Mouse (Mus musculus) left cerebral cortex, adult 9 months (tissue): ENCODE results near the gene Cxcl17.
"Not testable (repeated sequence)": the region's sequence is repeated elsewhere in the genome, so short reads cannot be mapped to it uniquely, and the experiment has no call there.

Source experiments
- DNase-seq, 2 experiments: peaks; one replicate each; pipeline ENCODE4 v3.0.0; 2022; ENCODE audit warnings: low spot score in 2 of 2

Cxcl17 gene

GRCm38 (mm10) chr7:25426380-25426779, 13.7 kb upstream of the Cxcl17 start:
- not testable (repeated sequence) for DNase-seq

DNA sequence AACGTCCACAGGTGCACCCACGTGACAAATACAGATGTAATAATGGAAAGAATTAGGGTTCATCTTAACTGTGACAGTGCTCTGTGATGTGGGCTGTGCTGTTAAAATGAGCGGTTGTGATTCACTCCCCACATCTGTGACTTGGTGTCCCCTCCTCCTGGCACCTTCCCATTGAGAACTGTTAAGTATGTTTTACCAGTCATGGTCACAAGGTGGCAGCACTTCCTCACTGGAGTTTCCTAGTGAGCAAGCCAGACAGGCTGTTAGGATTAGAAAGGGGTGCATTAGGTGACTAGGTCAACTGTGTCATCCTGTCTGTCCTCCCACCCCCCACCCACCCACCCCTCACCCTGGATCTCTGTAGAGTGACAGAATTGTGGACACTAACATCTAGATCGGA, 11.7 kb upstream of the Cxcl17 start:
- DNase-seq = peak; percentile 30 to 89

DNA sequence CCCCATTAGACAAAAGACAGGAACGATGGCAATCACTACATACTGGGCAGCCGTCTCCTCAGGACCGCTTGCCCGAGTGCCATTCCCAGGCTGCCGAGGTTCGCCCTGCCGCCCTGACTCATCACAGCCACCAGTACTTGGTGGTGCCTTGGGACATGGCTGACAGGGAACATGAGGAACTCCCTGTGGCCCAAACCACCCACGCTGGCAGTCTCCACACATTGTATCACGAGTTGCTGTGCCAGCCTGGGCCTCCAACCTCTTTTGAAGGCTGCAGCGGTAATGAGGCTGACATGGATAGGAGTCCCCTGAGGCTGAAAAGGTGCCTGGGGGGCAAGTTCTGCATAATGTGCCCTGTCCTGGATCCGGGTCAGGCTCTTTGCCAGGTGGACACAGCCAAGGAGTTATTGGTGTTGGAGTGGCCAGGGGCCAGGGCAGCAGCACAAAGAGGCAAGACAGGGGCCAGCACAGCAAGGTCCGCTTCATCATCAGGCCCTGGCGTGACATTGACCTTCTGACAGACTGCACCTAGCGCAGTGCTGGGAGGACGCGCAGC, 9.7 kb upstream of the Cxcl17 start:
- DNase-seq = no peak

DNA sequence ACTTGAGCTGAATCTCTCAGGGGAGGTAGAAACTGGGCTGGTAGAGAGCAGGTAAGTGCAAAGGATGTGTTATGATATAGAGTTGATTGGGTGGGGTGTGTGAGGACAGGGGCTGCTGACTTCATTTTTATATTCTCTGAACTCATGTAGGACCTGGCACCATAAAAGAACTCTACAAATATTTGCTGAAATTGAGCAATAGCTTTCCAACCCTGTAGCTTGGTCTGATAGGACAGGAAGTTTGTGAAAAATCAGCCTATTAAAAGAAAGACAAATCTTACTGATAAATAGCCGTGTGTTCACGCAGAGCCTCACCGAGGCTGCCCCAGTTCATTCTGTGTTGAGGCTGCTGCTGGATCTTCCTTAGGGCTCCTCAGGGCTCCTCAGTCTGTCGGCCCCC, 7.3 kb upstream of the Cxcl17 start:
- DNase-seq = no peak

DNA sequence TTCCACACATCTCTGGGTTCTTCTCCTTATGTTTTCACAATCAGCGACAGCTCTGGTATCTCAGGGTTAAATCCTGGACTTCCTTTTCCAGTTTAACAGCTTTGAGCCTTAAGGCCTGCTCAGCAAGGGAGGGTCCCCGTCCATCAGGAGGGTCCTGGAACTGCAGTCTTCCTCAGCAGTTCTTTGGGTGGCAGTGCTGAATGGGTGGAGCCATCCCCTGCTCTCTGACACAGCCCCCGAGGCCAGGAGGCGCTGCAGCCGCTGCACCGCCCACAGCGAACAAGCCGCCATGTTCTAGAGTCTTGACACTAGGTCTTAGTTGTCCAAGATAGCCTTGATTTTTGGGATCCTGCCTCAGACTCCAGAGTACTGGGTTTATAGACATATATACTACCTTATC, 6.8 kb upstream of the Cxcl17 start:
- no peak for DNase-seq

- DNase-seq = no peak
Observed at GRCm38 (mm10) chr7:25417597-25417996, 4.9 kb upstream of the Cxcl17 start.

- DNase-seq = no peak
Observed at GRCm38 (mm10) chr7:25411861-25412260, 825 bp downstream of the Cxcl17 start.

- DNase-seq = no peak
Observed at GRCm38 (mm10) chr7:25410969-25411615, 1.6 kb downstream of the Cxcl17 start.

- DNase-seq = no peak
Observed at GRCm38 (mm10) chr7:25409114-25409760, 3.4 kb downstream of the Cxcl17 start.

DNA sequence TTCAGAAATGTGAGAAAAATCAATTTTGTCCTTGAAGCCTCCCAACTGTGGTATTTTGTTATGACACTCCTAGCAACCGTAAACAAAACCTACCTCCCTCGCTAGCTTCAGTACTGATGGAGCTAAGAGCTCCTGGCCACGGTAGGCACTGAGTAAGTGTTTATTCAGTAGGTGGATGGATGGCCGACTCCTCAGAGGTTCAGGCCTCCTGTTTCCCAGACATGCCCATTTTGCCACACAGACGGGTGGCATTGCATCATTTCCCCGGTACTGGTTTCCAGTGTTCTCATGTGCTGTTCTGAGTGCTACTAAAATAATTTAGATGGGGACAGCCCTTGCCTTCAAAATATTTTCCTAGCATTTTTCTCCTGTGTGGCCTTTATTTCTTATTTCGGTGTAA, 6.2 kb downstream of the Cxcl17 start:
- no peak for DNase-seq

DNA sequence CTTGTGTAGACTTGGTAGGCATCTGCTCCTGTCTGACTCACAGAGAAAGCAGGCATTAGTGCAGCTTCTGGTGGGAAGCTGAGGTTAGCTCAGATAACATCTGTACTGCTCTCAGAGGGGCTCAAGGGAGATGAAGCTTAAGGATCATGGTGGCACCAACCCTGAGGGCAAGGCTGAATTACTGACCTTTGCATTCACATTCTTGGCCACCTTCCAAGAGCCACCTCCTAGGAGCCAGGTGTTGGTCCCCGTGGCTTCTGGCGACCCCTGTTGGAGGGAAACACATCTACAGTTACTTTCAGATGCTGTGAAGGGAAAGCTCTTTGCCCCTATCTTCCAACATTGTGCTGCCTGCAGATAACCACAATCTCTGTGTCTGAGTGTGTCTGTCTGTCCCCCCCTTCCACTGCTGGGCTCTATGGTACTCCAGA, 10.0 kb downstream of the Cxcl17 start:
- no peak for DNase-seq

DNA sequence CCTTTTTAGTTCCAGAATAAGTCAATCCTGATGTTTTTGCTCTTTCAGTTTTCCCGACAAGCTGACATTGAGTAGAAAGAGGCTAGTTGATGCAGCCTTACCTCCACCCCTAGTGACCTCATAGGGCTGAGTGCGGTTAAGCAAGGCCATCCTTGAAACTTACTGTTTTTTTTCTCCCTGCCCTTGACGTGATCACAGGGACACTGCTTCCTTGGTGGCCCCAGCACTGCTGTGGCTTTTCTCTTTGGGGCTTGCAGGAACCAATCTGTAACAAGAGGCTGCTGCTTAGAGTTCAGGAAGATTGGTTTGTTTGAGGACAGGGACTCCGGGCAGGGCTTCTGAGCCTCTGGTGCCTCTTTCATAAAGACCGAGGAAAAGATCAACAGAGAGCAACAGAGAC, 10.7 kb downstream of the Cxcl17 start:
- DNase-seq = no peak

DNA sequence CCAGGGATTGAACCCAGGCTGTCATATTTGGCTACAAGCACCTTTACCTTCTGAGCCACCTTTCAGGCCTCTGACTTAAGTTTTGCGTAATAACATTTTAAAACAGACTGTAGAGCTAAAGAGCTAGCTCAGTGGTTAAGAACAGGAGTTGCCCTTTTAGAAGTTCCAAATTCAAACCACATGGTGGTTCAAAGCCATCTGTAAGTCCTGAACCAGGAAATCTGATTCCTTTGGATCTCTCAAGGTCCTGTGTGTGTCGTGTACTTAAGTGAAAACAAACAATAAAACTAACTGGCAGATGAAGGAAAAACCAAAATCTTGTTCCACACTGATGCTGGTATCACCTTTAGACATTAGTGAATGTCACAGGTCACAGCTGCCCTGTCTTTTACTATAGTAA, 11.1 kb downstream of the Cxcl17 start:
- DNase-seq = no peak

DNA sequence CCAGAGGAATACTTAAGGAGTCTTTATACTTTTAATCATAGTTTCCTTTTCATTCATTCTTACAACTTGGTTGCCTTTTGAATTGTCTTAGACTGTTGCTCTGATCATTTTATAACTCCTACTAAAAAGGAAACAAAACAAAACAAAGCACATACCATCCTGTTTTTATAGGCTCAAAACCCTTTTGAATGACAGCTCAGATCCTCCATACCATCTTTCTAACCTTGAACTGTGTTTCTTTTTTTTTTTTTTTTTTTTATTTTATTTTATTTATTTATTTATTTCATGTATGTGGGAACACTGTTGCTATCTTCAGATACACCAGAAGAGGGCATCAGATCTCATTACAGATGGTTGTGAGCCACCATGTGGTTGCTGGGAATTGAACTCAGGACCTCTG, 13.7 kb downstream of the Cxcl17 start:
- not testable (repeated sequence) for DNase-seq

GRCm38 (mm10) chr7:25398610-25399009, 14.1 kb downstream of the Cxcl17 start, which contains the start of gene Lipe:
Gene Lipe (minus strand): TSS chr7:25398710.
- no peak for DNase-seq

DNA sequence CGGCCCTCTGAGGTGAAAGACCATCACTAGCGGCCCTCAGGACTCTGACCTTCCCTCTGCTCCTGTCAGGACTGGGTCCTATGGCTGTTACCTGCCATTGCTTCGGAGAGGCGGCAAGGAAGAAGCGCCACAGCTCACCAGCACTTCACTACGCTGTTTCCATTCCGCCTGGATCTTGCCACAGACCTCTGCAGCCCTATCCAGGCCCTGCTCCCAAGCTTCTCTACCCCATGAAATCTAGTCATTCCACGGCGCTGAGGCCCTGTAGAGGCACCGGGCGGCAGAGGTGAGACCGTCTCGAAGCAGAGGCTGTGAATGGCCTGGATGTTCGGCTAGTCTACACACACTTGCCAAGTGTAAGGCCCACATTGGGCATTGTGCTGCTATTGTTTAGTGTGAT, 16.1 kb downstream of the Cxcl17 start:
- DNase-seq = peak in 1 of 2 experiments; percentile 15

GRCm38 (mm10) chr7:25395558-25396521, 16.8 kb downstream of the Cxcl17 start:
- peak; percentile 92 to 97 for DNase-seq

- DNase-seq = no peak
Observed at GRCm38 (mm10) chr7:25395186-25395557, 17.5 kb downstream of the Cxcl17 start.

GRCm38 (mm10) chr7:25394754-25395153, 17.9 kb downstream of the Cxcl17 start:
- no peak for DNase-seq

GRCm38 (mm10) chr7:25393451-25394210, 19.1 kb downstream of the Cxcl17 start:
- DNase-seq = no peak

DNA sequence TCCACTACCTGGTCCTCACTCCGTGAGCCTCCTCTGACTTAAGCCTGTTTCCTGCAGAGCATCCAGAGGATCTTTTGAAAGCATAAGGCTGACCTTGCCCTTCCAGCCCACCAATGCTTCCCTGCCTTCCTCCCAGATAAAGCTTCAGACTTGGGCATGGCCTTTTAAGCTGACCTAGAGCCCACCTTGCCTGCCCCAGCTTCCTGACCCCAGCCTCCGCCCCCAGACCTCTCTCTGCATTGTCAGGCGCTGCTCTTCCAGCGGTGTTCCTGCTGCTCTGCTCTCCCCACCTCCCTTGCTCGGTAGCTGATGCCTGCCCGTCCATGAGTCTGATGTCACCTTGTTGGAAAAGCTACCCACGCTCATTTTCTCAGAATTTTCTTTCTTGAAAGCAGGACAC, 19.8 kb downstream of the Cxcl17 start:
- DNase-seq = peak in 1 of 2 experiments; percentile 22
